Mouse (Mus musculus): ENCODE results near the gene Tmem132e. TPM values are rescaled to one million over a fixed set of nuclear protein-coding genes. Genes with fewer than 3 reads are reported as not detected.

Gene Tmem132e
- polyA plus RNA-seq (2014; fragmentation: Nextera tagmentation; extraction: Ambion mirVana), result 2.0 TPM in 2 replicates

DNA sequence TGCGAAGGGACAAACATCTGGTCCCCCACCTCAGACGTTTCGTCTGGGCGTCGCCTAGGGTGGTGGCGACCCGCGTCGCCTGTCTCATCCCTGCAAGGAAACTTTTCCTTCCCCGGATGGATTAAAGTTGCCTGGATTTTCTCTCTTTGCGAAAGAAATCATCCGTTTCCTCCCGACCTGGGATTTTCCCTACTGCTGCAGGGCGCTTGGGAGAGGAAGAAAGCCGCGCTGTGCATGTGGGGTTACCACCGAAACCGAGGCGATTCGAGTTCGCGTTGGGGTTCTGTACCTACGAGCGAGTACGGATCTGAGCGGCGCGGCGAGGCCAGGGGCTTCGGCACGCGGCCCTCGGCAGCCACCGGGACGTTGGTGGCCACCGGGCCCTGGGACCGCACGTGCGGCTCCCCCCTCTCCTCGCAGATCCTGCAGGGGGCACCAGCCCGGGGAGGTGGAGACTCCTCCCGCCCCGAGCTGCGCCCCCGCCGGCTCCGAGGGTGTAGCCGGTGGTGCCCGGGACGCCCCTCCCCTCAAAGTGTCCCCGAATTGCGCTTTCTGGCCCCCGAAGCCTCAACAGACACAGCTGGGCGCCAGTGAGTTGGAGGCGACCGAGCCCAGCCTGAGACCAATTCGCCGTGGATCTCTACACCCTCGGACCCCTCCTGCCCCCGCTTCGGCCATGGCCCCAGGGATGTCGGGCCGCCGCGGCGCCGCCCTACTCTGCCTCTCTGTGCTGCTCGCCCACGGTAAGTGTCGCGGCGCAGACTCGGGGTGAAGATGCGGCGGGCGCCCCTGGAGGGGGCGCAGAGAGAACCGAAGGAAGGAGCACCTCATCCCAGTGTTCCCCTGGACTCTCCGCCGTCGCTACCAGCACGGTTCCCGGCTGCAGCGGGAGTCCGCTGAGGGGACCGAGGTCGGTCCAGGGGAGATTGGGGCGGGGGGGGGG, at the start of gene Tmem132e:
Gene Tmem132e, plus strand, starts transcription at position 530 of the 943 bp plus-strand sequence.
- Histone ChIP-seq H3K4me1 (ENCODE audit: control insufficient read depth, insufficient read depth, low read length) (peaks cover 15% of the 10 kb centered on the region), H3K9me3 (ENCODE audit: control insufficient read depth, low read length) (no peaks in the 10 kb centered on the region), H3K36me3 (ENCODE audit: control insufficient read depth, insufficient read depth, low read length) (no peaks in the 10 kb centered on the region), H3K9ac (ENCODE audit: low read depth, low read length) (peak within 1 kb of the TSS; percentile 61), H3K4me3 (ENCODE audit: low read depth, low read length) (peak within 1 kb of the TSS; percentile 63), H3K27ac (replicated peaks; ENCODE audit: low read depth, low read length) (no peak within 1 kb of the TSS), H3K4me2 (ENCODE audit: low read depth, low read length) (peak within 1 kb of the TSS; percentile 96), H3K27me3 (replicated peaks; ENCODE audit: control insufficient read depth, insufficient read depth, low read length) (peaks cover 72% of the 10 kb centered on the region)
- 0% methylated on average over 46 of the region's 88 CpGs for WGBS
- DNase-seq (ENCODE audit: low spot score) (no peak), ATAC-seq (ENCODE audit: low read depth) (peak; percentile 41; the same call in 1 of the 2 replicates)

DNA sequence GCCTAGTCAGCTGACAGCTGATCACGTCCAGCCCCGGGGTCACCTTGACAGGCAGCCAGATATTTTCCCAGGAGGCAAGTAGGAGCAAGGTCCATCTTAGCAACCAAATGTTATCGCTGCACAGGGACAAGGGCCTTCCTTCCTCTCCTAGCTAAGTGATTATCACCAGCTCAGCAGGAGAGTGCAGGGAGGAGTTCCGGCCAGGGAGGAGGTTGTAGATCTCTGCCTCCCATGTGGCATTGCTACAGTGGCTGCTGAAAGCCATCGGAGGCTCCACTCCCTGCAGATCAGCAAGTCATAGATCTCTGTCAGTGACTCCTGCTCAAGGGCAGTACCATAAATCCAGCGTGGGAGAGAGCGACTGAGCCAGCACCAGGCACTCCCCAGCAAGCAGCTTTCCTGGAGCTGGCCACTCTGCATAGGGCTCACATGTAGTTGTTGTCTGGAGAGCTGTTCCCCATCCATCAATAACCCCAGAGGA, 48.7 kb upstream of the Tmem132e start:
- Histone ChIP-seq H3K4me2 (ENCODE audit: low read depth, low read length) (no peak overlapping the region), H3K4me1 (ENCODE audit: control insufficient read depth, insufficient read depth, low read length) (no peaks in the 10 kb centered on the region), H3K4me3 (ENCODE audit: low read depth, low read length) (no peak overlapping the region), H3K27me3 (replicated peaks; ENCODE audit: control insufficient read depth, insufficient read depth, low read length) (no peaks in the 10 kb centered on the region), H3K9me3 (ENCODE audit: control insufficient read depth, low read length) (no peaks in the 10 kb centered on the region), H3K27ac (replicated peaks; ENCODE audit: low read depth, low read length) (no peak overlapping the region), H3K36me3 (ENCODE audit: control insufficient read depth, insufficient read depth, low read length) (no peaks in the 10 kb centered on the region), H3K9ac (ENCODE audit: low read depth, low read length) (no peak overlapping the region)
- ATAC-seq (ENCODE audit: low read depth) (no peak), DNase-seq (ENCODE audit: low spot score) (no peak)
- 40% methylated on average over 7 of the region's 7 CpGs for WGBS

DNA sequence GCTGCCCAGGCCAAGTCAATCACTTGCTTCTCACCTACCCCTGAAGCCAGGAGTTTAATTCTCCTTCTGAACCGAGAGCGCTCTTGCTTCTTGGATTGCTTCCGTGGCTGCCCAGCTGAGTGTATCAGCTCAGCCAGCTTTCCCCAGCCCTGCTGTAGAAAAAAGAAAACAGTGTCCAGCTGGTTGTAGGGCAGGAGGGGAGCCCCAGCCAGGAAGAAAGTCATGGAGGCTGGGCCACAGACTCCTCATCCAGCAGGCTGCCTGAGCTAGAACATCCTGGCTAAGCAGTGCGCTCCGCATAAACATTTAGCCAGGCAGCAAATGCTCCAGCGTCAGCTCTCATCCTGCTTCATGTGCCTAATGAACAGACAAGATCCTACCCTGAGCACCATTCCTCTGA, 48.3 kb upstream of the Tmem132e start:
- Histone ChIP-seq H3K4me2 (ENCODE audit: low read depth, low read length) (no peak overlapping the region), H3K27ac (replicated peaks; ENCODE audit: low read depth, low read length) (no peak overlapping the region), H3K9me3 (ENCODE audit: control insufficient read depth, low read length) (no peaks in the 10 kb centered on the region), H3K4me1 (ENCODE audit: control insufficient read depth, insufficient read depth, low read length) (no peaks in the 10 kb centered on the region), H3K27me3 (replicated peaks; ENCODE audit: control insufficient read depth, insufficient read depth, low read length) (no peaks in the 10 kb centered on the region), H3K36me3 (ENCODE audit: control insufficient read depth, insufficient read depth, low read length) (no peaks in the 10 kb centered on the region), H3K4me3 (ENCODE audit: low read depth, low read length) (no peak overlapping the region), H3K9ac (ENCODE audit: low read depth, low read length) (no peak overlapping the region)
- ATAC-seq (ENCODE audit: low read depth), result no peak
- DNase-seq (ENCODE audit: low spot score), result no peak
- WGBS, result 49% methylated on average over 6 of the region's 6 CpGs

DNA sequence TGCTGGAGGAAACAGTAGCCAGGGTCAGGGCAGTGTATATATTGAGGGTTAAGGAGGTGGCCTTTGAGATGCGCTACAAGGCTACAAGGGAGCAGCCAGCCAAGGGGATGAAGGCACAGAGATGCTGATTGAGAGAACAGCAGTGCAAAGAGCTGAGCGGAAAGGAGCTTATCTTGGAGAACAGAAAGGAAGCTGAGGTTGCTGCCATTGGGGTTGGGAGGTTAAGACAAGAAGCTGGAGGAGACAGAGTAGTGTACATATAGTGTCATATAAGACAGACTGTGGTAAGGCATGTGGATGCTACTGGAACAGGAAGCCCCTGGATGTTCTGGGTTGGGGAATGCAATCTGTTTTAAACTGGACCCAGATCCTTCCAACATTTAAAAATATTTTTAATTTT, 47.8 kb upstream of the Tmem132e start:
- Histone ChIP-seq H3K27me3 (replicated peaks; ENCODE audit: control insufficient read depth, insufficient read depth, low read length) (no peaks in the 10 kb centered on the region), H3K4me3 (ENCODE audit: low read depth, low read length) (no peak overlapping the region), H3K4me1 (ENCODE audit: control insufficient read depth, insufficient read depth, low read length) (no peaks in the 10 kb centered on the region), H3K9me3 (ENCODE audit: control insufficient read depth, low read length) (no peaks in the 10 kb centered on the region), H3K9ac (ENCODE audit: low read depth, low read length) (no peak overlapping the region), H3K27ac (replicated peaks; ENCODE audit: low read depth, low read length) (no peak overlapping the region), H3K36me3 (ENCODE audit: control insufficient read depth, insufficient read depth, low read length) (no peaks in the 10 kb centered on the region), H3K4me2 (ENCODE audit: low read depth, low read length) (no peak overlapping the region)
- no peak for DNase-seq (ENCODE audit: low spot score)
- no peak for ATAC-seq (ENCODE audit: low read depth)
- 67% methylated on average over 2 of the region's 2 CpGs for WGBS

DNA sequence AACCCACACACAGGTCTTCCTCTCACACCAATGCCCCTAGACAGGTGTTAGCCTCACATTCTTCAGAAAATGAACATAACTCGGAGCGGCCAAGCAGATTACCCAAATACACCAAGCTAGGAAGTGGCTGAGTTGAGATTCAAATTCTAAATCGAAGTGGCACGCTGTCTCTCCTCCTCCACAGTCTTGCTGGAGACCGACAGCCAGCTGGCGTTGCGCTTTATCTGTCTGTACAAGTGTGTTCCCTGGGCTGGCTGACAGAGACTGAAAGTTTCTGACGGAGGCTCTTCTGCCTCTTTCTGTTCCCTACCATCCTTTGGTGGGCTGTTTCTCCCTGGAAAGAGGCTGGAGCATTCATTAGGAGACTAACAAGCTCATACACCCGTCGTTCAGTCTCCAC, 37.7 kb upstream of the Tmem132e start:
- Histone ChIP-seq H3K4me3 (ENCODE audit: low read depth, low read length) (no peak overlapping the region), H3K4me1 (ENCODE audit: control insufficient read depth, insufficient read depth, low read length) (no peaks in the 10 kb centered on the region), H3K9me3 (ENCODE audit: control insufficient read depth, low read length) (no peaks in the 10 kb centered on the region), H3K27ac (replicated peaks; ENCODE audit: low read depth, low read length) (no peak overlapping the region), H3K9ac (ENCODE audit: low read depth, low read length) (no peak overlapping the region), H3K36me3 (ENCODE audit: control insufficient read depth, insufficient read depth, low read length) (no peaks in the 10 kb centered on the region), H3K27me3 (replicated peaks; ENCODE audit: control insufficient read depth, insufficient read depth, low read length) (no peaks in the 10 kb centered on the region), H3K4me2 (ENCODE audit: low read depth, low read length) (no peak overlapping the region)
- ATAC-seq (ENCODE audit: low read depth), result no peak
- no peak for DNase-seq (ENCODE audit: low spot score)
- 81% methylated on average over 10 of the region's 10 CpGs for WGBS

DNA sequence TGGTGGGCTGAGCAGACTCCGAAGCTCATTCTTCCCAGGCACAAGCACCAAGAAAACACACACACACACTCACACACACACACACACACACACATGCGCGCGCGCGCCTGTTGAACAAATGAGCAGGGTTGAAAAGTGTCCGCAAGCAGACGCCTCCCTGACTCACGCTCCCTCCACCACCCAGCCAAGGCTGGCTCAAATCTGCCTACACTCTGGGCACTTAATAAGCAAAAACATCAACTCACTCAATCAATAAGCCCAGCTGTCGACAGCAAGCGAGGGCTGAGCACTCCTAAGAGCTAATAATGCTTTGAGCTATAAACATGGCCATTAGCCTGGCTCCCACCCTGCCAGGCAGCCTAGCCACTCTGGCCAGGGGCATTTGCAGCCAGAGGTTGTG, 18.5 kb upstream of the Tmem132e start:
- 80% methylated on average over 11 of the region's 11 CpGs for WGBS
- Histone ChIP-seq H3K27me3 (replicated peaks; ENCODE audit: control insufficient read depth, insufficient read depth, low read length) (no peaks in the 10 kb centered on the region), H3K9me3 (ENCODE audit: control insufficient read depth, low read length) (no peaks in the 10 kb centered on the region), H3K4me2 (ENCODE audit: low read depth, low read length) (no peak overlapping the region), H3K9ac (ENCODE audit: low read depth, low read length) (no peak overlapping the region), H3K36me3 (ENCODE audit: control insufficient read depth, insufficient read depth, low read length) (no peaks in the 10 kb centered on the region), H3K27ac (replicated peaks; ENCODE audit: low read depth, low read length) (no peak overlapping the region), H3K4me3 (ENCODE audit: low read depth, low read length) (no peak overlapping the region), H3K4me1 (ENCODE audit: control insufficient read depth, insufficient read depth, low read length) (no peaks in the 10 kb centered on the region)
- ATAC-seq (ENCODE audit: low read depth), result no peak
- no peak for DNase-seq (ENCODE audit: low spot score)

DNA sequence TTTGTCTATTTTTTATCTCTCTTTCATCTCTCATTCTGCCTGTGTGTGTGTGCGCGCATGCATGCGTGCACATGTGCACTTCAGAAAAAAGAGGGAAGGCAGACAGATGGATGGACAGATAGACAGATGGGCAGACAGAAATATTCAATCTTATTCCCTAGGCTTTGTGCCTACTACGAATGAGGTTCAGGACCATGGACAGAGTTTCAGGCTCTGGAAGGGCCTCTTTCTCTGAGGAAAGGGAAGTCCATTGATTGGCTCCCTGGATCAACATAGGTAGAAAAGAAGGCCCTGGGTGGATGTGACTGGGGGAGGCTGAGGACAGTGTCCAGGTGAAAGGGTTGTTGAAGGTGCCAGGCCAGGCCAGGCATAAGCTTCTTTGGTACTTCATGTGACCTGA, 17.1 kb upstream of the Tmem132e start:
- no peak overlapping the region for H3K9ac ChIP-seq (ENCODE audit: low read depth, low read length)
- no peaks in the 10 kb centered on the region for H3K9me3 ChIP-seq (ENCODE audit: control insufficient read depth, low read length)
- ATAC-seq (ENCODE audit: low read depth), result no peak
- 65% methylated on average over 4 of the region's 4 CpGs for WGBS
- H3K4me3 ChIP-seq (ENCODE audit: low read depth, low read length), result no peak overlapping the region
- peak; percentile 62 for DNase-seq (ENCODE audit: low spot score)
- H3K4me2 ChIP-seq (ENCODE audit: low read depth, low read length), result no peak overlapping the region
- no peaks in the 10 kb centered on the region for H3K36me3 ChIP-seq (ENCODE audit: control insufficient read depth, insufficient read depth, low read length)
- no peaks in the 10 kb centered on the region for H3K27me3 ChIP-seq (replicated peaks; ENCODE audit: control insufficient read depth, insufficient read depth, low read length)
- no peaks in the 10 kb centered on the region for H3K4me1 ChIP-seq (ENCODE audit: control insufficient read depth, insufficient read depth, low read length)
- no peak overlapping the region for H3K27ac ChIP-seq (replicated peaks; ENCODE audit: low read depth, low read length)

DNA sequence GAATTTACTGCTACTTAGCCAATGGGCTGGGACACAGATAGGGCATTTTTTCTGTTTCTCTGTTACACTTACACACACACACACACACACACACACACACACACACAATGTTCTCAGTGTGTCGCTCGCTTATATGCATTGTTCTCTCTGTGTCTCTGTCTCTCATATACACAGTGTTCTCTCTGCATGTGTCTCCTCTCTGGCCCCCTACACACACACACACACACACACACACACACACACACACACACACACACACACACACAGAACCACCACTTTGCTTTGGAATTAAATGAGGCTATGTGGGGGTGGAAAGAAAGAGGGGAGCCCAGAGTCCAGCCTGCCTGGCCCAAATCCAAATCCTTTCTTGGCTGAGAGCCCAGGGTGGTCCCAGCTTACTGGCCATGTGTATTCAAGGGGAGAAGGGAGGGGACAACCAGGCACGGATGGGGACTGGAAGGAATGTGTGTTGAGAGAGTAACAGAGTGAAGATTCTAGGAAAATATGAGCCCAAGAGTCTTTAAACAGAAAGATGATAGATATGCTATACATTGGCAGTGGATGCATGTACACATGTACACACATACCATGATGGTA, 8.0 kb upstream of the Tmem132e start:
- WGBS, result 45% methylated on average over 3 of the region's 3 CpGs
- Histone ChIP-seq H3K27ac (replicated peaks; ENCODE audit: low read depth, low read length) (no peak overlapping the region), H3K4me1 (ENCODE audit: control insufficient read depth, insufficient read depth, low read length) (0 out of 2 replicates have a peak, but pooled peaks cover 3% of the 10 kb centered on the region), H3K9ac (ENCODE audit: low read depth, low read length) (no peak overlapping the region), H3K4me3 (ENCODE audit: low read depth, low read length) (no peak overlapping the region), H3K27me3 (replicated peaks; ENCODE audit: control insufficient read depth, insufficient read depth, low read length) (peaks cover 20% of the 10 kb centered on the region), H3K4me2 (ENCODE audit: low read depth, low read length) (no peak overlapping the region), H3K36me3 (ENCODE audit: control insufficient read depth, insufficient read depth, low read length) (no peaks in the 10 kb centered on the region), H3K9me3 (ENCODE audit: control insufficient read depth, low read length) (no peaks in the 10 kb centered on the region)
- ATAC-seq (ENCODE audit: low read depth), result peak; percentile 60
- DNase-seq (ENCODE audit: low spot score), result peak; percentile 64

Data from embryonic facial prominence, embryonic 14.5 days (tissue).